Mouse (Mus musculus): ENCODE measurements around the gene Entpd7.

Gene Entpd7

GRCm38 (mm10) chr19:43724194-43724593 lies 34.7 kb downstream of the Entpd7 start:
- no peak for DNase-seq (ENCODE audit: low read depth, low spot score)

GRCm38 (mm10) chr19:43724821-43725220 lies 35.3 kb downstream of the Entpd7 start:
- no peak for DNase-seq (ENCODE audit: low read depth, low spot score)

GRCm38 (mm10) chr19:43726510-43727146 lies 37.2 kb downstream of the Entpd7 start:
- no peak for DNase-seq (ENCODE audit: low read depth, low spot score)

GRCm38 (mm10) chr19:43729296-43730036 lies 40.0 kb downstream of the Entpd7 start:
- DNase-seq (ENCODE audit: low read depth, low spot score): peak; percentile 53

- DNase-seq (ENCODE audit: low read depth, low spot score): peak; percentile 36
These were observed 40.6 kb downstream of the Entpd7 start for GRCm38 (mm10) chr19:43730037-43730428.

- DNase-seq (ENCODE audit: low read depth, low spot score): no peak
These were observed 41.7 kb downstream of the Entpd7 start for GRCm38 (mm10) chr19:43731157-43731556.

- DNase-seq (ENCODE audit: low read depth, low spot score): no peak
These were observed 48.9 kb downstream of the Entpd7 start for GRCm38 (mm10) chr19:43738409-43738808.

- no peak for DNase-seq (ENCODE audit: low read depth, low spot score)
These were observed 53.9 kb downstream of the Entpd7 start for GRCm38 (mm10) chr19:43743401-43743800.

GRCm38 (mm10) chr19:43745740-43746139 lies 56.3 kb downstream of the Entpd7 start:
- no peak for DNase-seq (ENCODE audit: low read depth, low spot score)

GRCm38 (mm10) chr19:43747877-43748276 lies 58.4 kb downstream of the Entpd7 start:
- DNase-seq (ENCODE audit: low read depth, low spot score): no peak

GRCm38 (mm10) chr19:43750008-43750407 lies 60.5 kb downstream of the Entpd7 start:
- DNase-seq (ENCODE audit: low read depth, low spot score): no peak

GRCm38 (mm10) chr19:43752489-43753225 lies 63.2 kb downstream of the Entpd7 start, which contains the start of the genes Cutc and Cox15:
Gene Cutc (plus strand): TSS chr19:43752996.
Gene Cox15 (minus strand): TSS chr19:43753000.
- DNase-seq (ENCODE audit: low read depth, low spot score): peak; percentile 98

- DNase-seq (ENCODE audit: low read depth, low spot score): peak; percentile 80
These were observed 63.9 kb downstream of the Entpd7 start for GRCm38 (mm10) chr19:43753226-43753835.

- no peak for DNase-seq (ENCODE audit: low read depth, low spot score)
These were observed 64.8 kb downstream of the Entpd7 start for GRCm38 (mm10) chr19:43754237-43754636.

GRCm38 (mm10) chr19:43754872-43755271 lies 65.4 kb downstream of the Entpd7 start:
- no peak for DNase-seq (ENCODE audit: low read depth, low spot score)

GRCm38 (mm10) chr19:43760504-43760903 lies 71.0 kb downstream of the Entpd7 start:
- DNase-seq (ENCODE audit: low read depth, low spot score): peak; percentile 76

GRCm38 (mm10) chr19:43761543-43762256 lies 72.2 kb downstream of the Entpd7 start:
- DNase-seq (ENCODE audit: low read depth, low spot score): no peak

GRCm38 (mm10) chr19:43762410-43762809 lies 72.9 kb downstream of the Entpd7 start:
- no peak for DNase-seq (ENCODE audit: low read depth, low spot score)

- no peak for DNase-seq (ENCODE audit: low read depth, low spot score)
These were observed 77.0 kb downstream of the Entpd7 start for GRCm38 (mm10) chr19:43766451-43766850.

GRCm38 (mm10) chr19:43767549-43768322 lies 78.3 kb downstream of the Entpd7 start:
- DNase-seq (ENCODE audit: low read depth, low spot score): no peak

All from mesoderm, embryonic 11.5 days (tissue).